25 mouse cellular contexts compared by ENCODE assay signal in genomic region chr16:85215173-85215572, GRCm38 (mm10). TPM values are rescaled to one million over a fixed set of nuclear protein-coding genes. Genes with fewer than 3 reads are reported as not detected.
A peak's percentile ranks its signal among the peaks of the same experiment; 100 is the strongest.
DNase-seq lines count a peak whose midpoint lies in the region; ATAC-seq and TF ChIP-seq lines count a peak whose summit lies in the region.
"Had no signal": no experiment of that assay in that cellular context is flagged by ENCODE, and none has a peak within 500 bp of the region (broad histone marks: within the 10 kb centered on the region; RNA-seq: fewer than 3 reads in every experiment).

No protein-coding gene starts in this region.

- H3K4me3 ChIP-seq in hindbrain, postnatal 0 days (ENCODE audit: low read length) = no peak overlapping the region
- no peak overlapping the region for H3K4me3 ChIP-seq in hindbrain, embryonic 13.5 days
- H3K4me3 ChIP-seq in lung, embryonic 16.5 days (ENCODE audit: low read length) = no peak overlapping the region
- H3K4me3 ChIP-seq in midbrain, embryonic 14.5 days (replicated peaks; ENCODE audit: low read depth, low read length) = no peak overlapping the region
- no peak overlapping the region for H3K4me3 ChIP-seq in midbrain, postnatal 0 days (ENCODE audit: low read depth, low read length)
- H3K4me3 ChIP-seq: embryonic facial prominence, embryonic 12.5 days; forebrain, embryonic 10.5 days; kidney, embryonic 15.5 days; left cerebral cortex, adult 2 months; limb, embryonic 13.5 days; midbrain, embryonic 12.5 days had no signal

- H3K4me1 ChIP-seq in hindbrain, postnatal 0 days (ENCODE audit: insufficient read depth, low read length) = no peaks in the 10 kb centered on the region
- no peaks in the 10 kb centered on the region for H3K4me1 ChIP-seq in hindbrain, embryonic 13.5 days (replicated peaks)
- peaks cover 3% of the 10 kb centered on the region; the same call in 1 of the 2 replicates for H3K4me1 ChIP-seq in lung, embryonic 16.5 days (replicated peaks; ENCODE audit: control insufficient read depth, insufficient read depth, low read length)
- H3K4me1 ChIP-seq in midbrain, embryonic 14.5 days (ENCODE audit: control insufficient read depth, insufficient read depth, low read length) = no peaks in the 10 kb centered on the region
- H3K4me1 ChIP-seq in midbrain, postnatal 0 days (ENCODE audit: insufficient read depth, low read length) = no peaks in the 10 kb centered on the region
- H3K4me1 ChIP-seq: forebrain, embryonic 10.5 days; kidney, embryonic 15.5 days; midbrain, embryonic 12.5 days had no signal

- no peak for TF ChIP-seq CTCF in hindbrain, postnatal 0 days (IDR thresholded peaks at IDR 0.05; ENCODE audit: low read depth)
- TF ChIP-seq CTCF in midbrain, postnatal 0 days (IDR thresholded peaks at IDR 0.05) = no peak

- 86% methylated on average over 9 of the region's 9 CpGs for WGBS in hindbrain, postnatal 0 days
- WGBS in hindbrain, embryonic 13.5 days = 87% methylated on average over 9 of the region's 9 CpGs
- WGBS in lung, embryonic 16.5 days = 24% methylated on average over 9 of the region's 9 CpGs
- 86% methylated on average over 9 of the region's 9 CpGs for WGBS in midbrain, embryonic 14.5 days
- WGBS in midbrain, postnatal 0 days = 81% methylated on average over 9 of the region's 9 CpGs

- H3K9me3 ChIP-seq in hindbrain, postnatal 0 days (ENCODE audit: low read length) = no peaks in the 10 kb centered on the region
- no peaks in the 10 kb centered on the region for H3K9me3 ChIP-seq in hindbrain, embryonic 13.5 days
- H3K9me3 ChIP-seq in lung, embryonic 16.5 days (ENCODE audit: control insufficient read depth, low read length) = no peaks in the 10 kb centered on the region
- H3K9me3 ChIP-seq in midbrain, embryonic 14.5 days (ENCODE audit: control insufficient read depth, low read length) = no peaks in the 10 kb centered on the region
- no peaks in the 10 kb centered on the region for H3K9me3 ChIP-seq in midbrain, postnatal 0 days (ENCODE audit: low read length)
- H3K9me3 ChIP-seq: embryonic facial prominence, embryonic 12.5 days; forebrain, embryonic 10.5 days; kidney, embryonic 15.5 days; limb, embryonic 13.5 days; midbrain, embryonic 12.5 days had no signal

- no peaks in the 10 kb centered on the region for H3K27me3 ChIP-seq in hindbrain, postnatal 0 days (ENCODE audit: insufficient read depth, low read length)
- H3K27me3 ChIP-seq in hindbrain, embryonic 13.5 days = no peaks in the 10 kb centered on the region
- H3K27me3 ChIP-seq in lung, embryonic 16.5 days (ENCODE audit: control insufficient read depth, insufficient read depth, low read depth, low read length) = no peaks in the 10 kb centered on the region
- no peaks in the 10 kb centered on the region for H3K27me3 ChIP-seq in midbrain, embryonic 14.5 days (ENCODE audit: control insufficient read depth, insufficient read depth, low read length)
- H3K27me3 ChIP-seq in midbrain, postnatal 0 days (ENCODE audit: insufficient read depth, low read length) = no peaks in the 10 kb centered on the region
- H3K27me3 ChIP-seq: embryonic facial prominence, embryonic 12.5 days; kidney, embryonic 15.5 days; limb, embryonic 13.5 days; midbrain, embryonic 12.5 days had no signal

- H3K9ac ChIP-seq in hindbrain, postnatal 0 days (replicated peaks; ENCODE audit: low read length) = no peak overlapping the region
- no peak overlapping the region for H3K9ac ChIP-seq in hindbrain, embryonic 13.5 days
- H3K9ac ChIP-seq in lung, embryonic 16.5 days (ENCODE audit: low read length) = no peak overlapping the region
- H3K9ac ChIP-seq in midbrain, embryonic 14.5 days (replicated peaks; ENCODE audit: low read length) = no peak overlapping the region
- H3K9ac ChIP-seq in midbrain, postnatal 0 days (replicated peaks; ENCODE audit: low read length, poor library complexity, severe bottlenecking) = no peak overlapping the region
- H3K9ac ChIP-seq: embryonic facial prominence, embryonic 12.5 days; kidney, embryonic 15.5 days; limb, embryonic 13.5 days; midbrain, embryonic 12.5 days had no signal

- no peak overlapping the region for H3K27ac ChIP-seq in hindbrain, postnatal 0 days
- H3K27ac ChIP-seq in hindbrain, embryonic 13.5 days = no peak overlapping the region
- no peak overlapping the region for H3K27ac ChIP-seq in lung, embryonic 16.5 days (ENCODE audit: low read length)
- no peak overlapping the region for H3K27ac ChIP-seq in midbrain, embryonic 14.5 days (replicated peaks; ENCODE audit: low read depth, low read length)
- no peak overlapping the region for H3K27ac ChIP-seq in midbrain, postnatal 0 days (ENCODE audit: low read depth, low read length)
- H3K27ac ChIP-seq: embryonic facial prominence, embryonic 12.5 days; forebrain, embryonic 10.5 days; kidney, embryonic 15.5 days; left cerebral cortex, adult 2 months; limb, embryonic 13.5 days; midbrain, embryonic 12.5 days had no signal

- H3K36me3 ChIP-seq in hindbrain, postnatal 0 days (ENCODE audit: insufficient read depth, low read length) = no peaks in the 10 kb centered on the region
- no peaks in the 10 kb centered on the region for H3K36me3 ChIP-seq in hindbrain, embryonic 13.5 days
- H3K36me3 ChIP-seq in lung, embryonic 16.5 days (ENCODE audit: control insufficient read depth, insufficient read depth, low read length) = no peaks in the 10 kb centered on the region
- H3K36me3 ChIP-seq in midbrain, embryonic 14.5 days (ENCODE audit: control insufficient read depth, insufficient read depth, low read length) = no peaks in the 10 kb centered on the region
- no peaks in the 10 kb centered on the region for H3K36me3 ChIP-seq in midbrain, postnatal 0 days (ENCODE audit: insufficient read depth, low read length)
- H3K36me3 ChIP-seq: embryonic facial prominence, embryonic 12.5 days; forebrain, embryonic 10.5 days; kidney, embryonic 15.5 days; limb, embryonic 13.5 days; midbrain, embryonic 12.5 days had no signal

- DNase-seq in hindbrain, postnatal 0 days (ENCODE audit: low spot score) = no peak
- DNase-seq in lung, postnatal 14 days = no peak
- peak; percentile 22 for DNase-seq in midbrain, embryonic 14.5 days
- DNase-seq in midbrain, postnatal 0 days (ENCODE audit: low spot score) = no peak
- DNase-seq in left cerebral cortex, adult 9 months (ENCODE audit: low spot score in 2 of 2) = no peak
- DNase-seq: cerebellum, adult 8-10 months; cerebellum, postnatal 25 days; gastrocnemius, postnatal 10 days; kidney, adult 11 months; kidney, postnatal 36 days; spleen, adult 18-20 months; thymus, adult 18-20 months; thymus, postnatal 36 days had no signal

- no peak overlapping the region for H3K4me2 ChIP-seq in hindbrain, postnatal 0 days (ENCODE audit: low read depth, low read length)
- no peak overlapping the region for H3K4me2 ChIP-seq in hindbrain, embryonic 13.5 days
- H3K4me2 ChIP-seq in lung, embryonic 16.5 days (ENCODE audit: low read depth, low read length) = peak overlapping the region; percentile 26; the same call in 1 of the 2 replicates
- no peak overlapping the region for H3K4me2 ChIP-seq in midbrain, embryonic 14.5 days (ENCODE audit: low read length)
- no peak overlapping the region for H3K4me2 ChIP-seq in midbrain, postnatal 0 days (ENCODE audit: low read depth, low read length, poor library complexity, severe bottlenecking)
- H3K4me2 ChIP-seq: embryonic facial prominence, embryonic 12.5 days; kidney, embryonic 15.5 days; limb, embryonic 13.5 days; liver, embryonic 11.5 days; midbrain, embryonic 12.5 days had no signal

- ATAC-seq in hindbrain, postnatal 0 days = 0 out of 2 replicates have a peak, but pooled peaks have one; percentile 24
- no peak for ATAC-seq in hindbrain, embryonic 13.5 days (ENCODE audit: low FRiP score)
- ATAC-seq in lung, embryonic 16.5 days (ENCODE audit: low read depth) = peak; percentile 49; the same call in 1 of the 2 replicates
- no peak for ATAC-seq in midbrain, embryonic 14.5 days (ENCODE audit: low FRiP score, low TSS enrichment)
- ATAC-seq in midbrain, postnatal 0 days (ENCODE audit: low FRiP score) = no peak
- ATAC-seq: activated CD4-positive, CD25-positive, alpha-beta regulatory T cell, adult 4 months; CD4-positive, CD25-positive, alpha-beta regulatory T cell, adult 4 months; forebrain, embryonic 16.5 days had no signal

RNA-seq across cellular contexts. Expression of gene App, which starts 41.6 kb away (rescaled TPM):
- total RNA-seq in hindbrain, postnatal 0 days (2014; rRNA removed) = 526 and 585 TPM in 2 replicates
- 487 and 498 TPM in 2 replicates for polyA plus RNA-seq in hindbrain, postnatal 0 days (2015; fragmentation: Nextera tagmentation; extraction: Ambion mirVana)
- 338 and 343 TPM in 2 replicates for polyA plus RNA-seq in hindbrain, embryonic 13.5 days (2015; fragmentation: Nextera tagmentation; extraction: Ambion mirVana)
- polyA plus RNA-seq in lung, embryonic 16.5 days (2015; fragmentation: Nextera tagmentation; extraction: Ambion mirVana) = 296 and 297 TPM in 2 replicates
- polyA plus RNA-seq in midbrain, embryonic 14.5 days (2014; fragmentation: Nextera tagmentation; extraction: Ambion mirVana) = 327 and 339 TPM in 2 replicates
- total RNA-seq in midbrain, postnatal 0 days (2014; rRNA removed) = 597 and 628 TPM in 2 replicates
- polyA plus RNA-seq in midbrain, postnatal 0 days (2015; fragmentation: Nextera tagmentation; extraction: Ambion mirVana) = 511 and 515 TPM in 2 replicates

Comparison
In these comparisons a context has a peak if more than half of its experiments do, and no peak if none do; other contexts are left out.
1. ATAC-seq: peak in hindbrain, postnatal 0 days (single experiment) and lung, embryonic 16.5 days (single experiment); none in hindbrain, embryonic 13.5 days (single experiment), midbrain, embryonic 14.5 days (single experiment) and midbrain, postnatal 0 days (single experiment).